Mouse (Mus musculus) spleen, adult 2 months (tissue): Measurements from ENCODE around the gene Ankrd50.

ENCODE experiments used
- CTCF ChIP-seq: fragments of 200-500 bp; IDR thresholded peaks from 2 replicates; pipeline ENCODE4 v1.5.1; 2011; ENCODE audit warnings: mild to moderate bottlenecking, inconsistent platforms; ENCODE audit not compliant: insufficient read depth, insufficient read length, insufficient replicate concordance; ENCODE audit errors: extremely low read depth
- POLR2A ChIP-seq: fragments of 200-500 bp; IDR thresholded peaks from 2 replicates; pipeline ENCODE4 v1.6.1; 2011; ENCODE audit warnings: low read depth, low read length, inconsistent platforms

GRCm38 (mm10) chr3:38503606-38504005 is 19.0 kb upstream of the Ankrd50 start:
- no peak for TF ChIP-seq CTCF
- no peak for TF ChIP-seq POLR2A
